Mouse (Mus musculus) ES-Bruce4 (cell line): ENCODE measurements around the gene Cc2d2a.

ENCODE experiments used
- CTCF ChIP-seq: IDR thresholded peaks from one replicate; pipeline ENCODE4 v1.8.1; 2011; ENCODE audit warnings: low read depth, low read length
- EP300 ChIP-seq: IDR thresholded peaks from 2 replicates; pipeline ENCODE4 v1.6.1; 2011; ENCODE audit warnings: low read depth, low read length; ENCODE audit not compliant: insufficient read depth
- POLR2A ChIP-seq: IDR thresholded peaks from one replicate; pipeline ENCODE4 v1.8.1; 2011; ENCODE audit warnings: low read length; ENCODE audit not compliant: insufficient read depth

- TF ChIP-seq CTCF (no peak), POLR2A (no peak), EP300 (no peak)
These were observed 114.8 kb downstream of the Cc2d2a start for GRCm38 (mm10) chr5:43776993-43777392.
